Mouse (Mus musculus): Measurements from ENCODE around the gene Xpr1. TPM values are rescaled to one million over a fixed set of nuclear protein-coding genes. Genes with fewer than 3 reads are reported as not detected.

Gene Xpr1
- polyA plus RNA-seq, 1 experiment from 2014 or later = 44.9 TPM

- no peak for ATAC-seq (ENCODE audit: low FRiP score)
Observed at GRCm38 (mm10) chr1:155353096-155353495, 64.1 kb downstream of the Xpr1 start.

DNA sequence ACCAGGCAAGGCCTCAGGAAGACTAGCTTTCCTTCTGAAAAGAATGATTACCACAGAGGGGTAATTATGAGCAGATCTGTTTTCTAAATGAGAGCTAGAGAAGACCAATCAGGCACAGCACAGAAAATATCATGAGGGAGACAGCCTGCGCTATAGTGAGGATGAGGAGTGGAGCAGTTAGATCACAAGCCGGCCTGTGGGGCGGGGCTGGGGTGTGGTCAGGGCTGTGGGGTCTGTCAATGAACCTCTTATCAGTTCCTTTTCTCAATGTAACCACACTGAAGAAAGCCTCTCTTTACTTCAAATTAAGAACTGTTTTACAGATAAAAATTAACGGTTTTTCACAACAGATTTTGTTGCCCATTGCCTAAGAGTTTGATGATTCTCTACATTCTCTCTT is 65.7 kb downstream of the Xpr1 start:
- H3K4me1 ChIP-seq (replicated peaks) = no peaks in the 10 kb centered on the region
- no peak overlapping the region for H3K27ac ChIP-seq
- no peak overlapping the region for H3K4me3 ChIP-seq
- no peak for ATAC-seq (ENCODE audit: low FRiP score)
- no peaks in the 10 kb centered on the region for H3K27me3 ChIP-seq
- H3K9ac ChIP-seq = no peak overlapping the region
- no peaks in the 10 kb centered on the region for H3K36me3 ChIP-seq
- no peaks in the 10 kb centered on the region for H3K9me3 ChIP-seq
- H3K4me2 ChIP-seq = no peak overlapping the region
- 91% methylated on average over 4 of the region's 4 CpGs for WGBS

More at GRCm38 (mm10) chr1:155353096-155353495, 64.1 kb downstream of the Xpr1 start:
- Histone ChIP-seq H3K4me2 (no peak overlapping the region), H3K27ac (no peak overlapping the region), H3K36me3 (no peaks in the 10 kb centered on the region), H3K9ac (no peak overlapping the region), H3K9me3 (no peaks in the 10 kb centered on the region), H3K4me1 (replicated peaks) (no peaks in the 10 kb centered on the region), H3K27me3 (no peaks in the 10 kb centered on the region), H3K4me3 (no peak overlapping the region)
- WGBS = 85% methylated on average over 4 of the region's 4 CpGs

GRCm38 (mm10) chr1:155348491-155348890 is 68.7 kb downstream of the Xpr1 start:
- no peak overlapping the region for H3K4me2 ChIP-seq
- no peaks in the 10 kb centered on the region for H3K36me3 ChIP-seq
- H3K27ac ChIP-seq = no peak overlapping the region
- H3K9me3 ChIP-seq = no peaks in the 10 kb centered on the region
- WGBS = 95% methylated on average over 3 of the region's 3 CpGs
- H3K9ac ChIP-seq = no peak overlapping the region
- no peak overlapping the region for H3K4me3 ChIP-seq
- no peak for ATAC-seq (ENCODE audit: low FRiP score)
- H3K4me1 ChIP-seq (replicated peaks) = no peaks in the 10 kb centered on the region
- no peaks in the 10 kb centered on the region for H3K27me3 ChIP-seq

DNA sequence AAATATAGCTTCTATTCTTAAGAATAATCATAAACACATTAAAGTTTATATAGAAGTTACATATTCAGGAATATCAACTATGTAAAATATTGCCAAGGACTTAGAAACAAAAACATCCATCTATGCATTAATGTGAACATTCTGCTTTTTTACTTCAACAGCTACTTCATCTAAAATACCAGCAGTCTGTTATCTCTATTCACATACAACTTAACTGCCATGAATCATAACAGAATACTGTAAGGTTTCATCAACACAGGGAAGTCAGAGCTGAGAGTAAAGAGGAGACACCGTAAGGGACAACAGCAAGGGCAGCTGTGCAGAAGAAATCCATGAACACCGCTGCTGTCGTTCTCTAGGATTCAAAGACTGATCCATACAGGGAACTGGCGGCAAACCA is 69.9 kb downstream of the Xpr1 start:
- no peak overlapping the region for H3K9ac ChIP-seq
- H3K4me3 ChIP-seq = no peak overlapping the region
- no peak overlapping the region for H3K4me2 ChIP-seq
- H3K27ac ChIP-seq = no peak overlapping the region
- H3K4me1 ChIP-seq (replicated peaks) = no peaks in the 10 kb centered on the region
- WGBS = 79% methylated on average over 4 of the region's 4 CpGs
- H3K9me3 ChIP-seq = no peaks in the 10 kb centered on the region
- no peaks in the 10 kb centered on the region for H3K36me3 ChIP-seq
- H3K27me3 ChIP-seq = no peaks in the 10 kb centered on the region
- ATAC-seq (ENCODE audit: low FRiP score) = no peak

GRCm38 (mm10) chr1:155344019-155344418 is 73.2 kb downstream of the Xpr1 start:
- no peak overlapping the region for H3K9ac ChIP-seq
- no peak overlapping the region for H3K27ac ChIP-seq
- 91% methylated on average over 2 of the region's 2 CpGs for WGBS
- ATAC-seq (ENCODE audit: low FRiP score) = no peak
- no peaks in the 10 kb centered on the region for H3K27me3 ChIP-seq
- no peaks in the 10 kb centered on the region for H3K4me1 ChIP-seq (replicated peaks)
- no peaks in the 10 kb centered on the region for H3K9me3 ChIP-seq
- no peaks in the 10 kb centered on the region for H3K36me3 ChIP-seq
- no peak overlapping the region for H3K4me3 ChIP-seq
- H3K4me2 ChIP-seq = no peak overlapping the region

- ATAC-seq (ENCODE audit: low FRiP score) = no peak
- H3K9ac ChIP-seq = no peak overlapping the region
- WGBS = 52% methylated on average over 2 of the region's 2 CpGs
- H3K4me2 ChIP-seq = no peak overlapping the region
- H3K27me3 ChIP-seq = no peaks in the 10 kb centered on the region
- H3K4me3 ChIP-seq = no peak overlapping the region
- H3K4me1 ChIP-seq (replicated peaks) = no peaks in the 10 kb centered on the region
- H3K27ac ChIP-seq = no peak overlapping the region
- no peaks in the 10 kb centered on the region for H3K9me3 ChIP-seq
- peaks cover 7% of the 10 kb centered on the region for H3K36me3 ChIP-seq
Observed at GRCm38 (mm10) chr1:155339622-155340021, 77.6 kb downstream of the Xpr1 start.

DNA sequence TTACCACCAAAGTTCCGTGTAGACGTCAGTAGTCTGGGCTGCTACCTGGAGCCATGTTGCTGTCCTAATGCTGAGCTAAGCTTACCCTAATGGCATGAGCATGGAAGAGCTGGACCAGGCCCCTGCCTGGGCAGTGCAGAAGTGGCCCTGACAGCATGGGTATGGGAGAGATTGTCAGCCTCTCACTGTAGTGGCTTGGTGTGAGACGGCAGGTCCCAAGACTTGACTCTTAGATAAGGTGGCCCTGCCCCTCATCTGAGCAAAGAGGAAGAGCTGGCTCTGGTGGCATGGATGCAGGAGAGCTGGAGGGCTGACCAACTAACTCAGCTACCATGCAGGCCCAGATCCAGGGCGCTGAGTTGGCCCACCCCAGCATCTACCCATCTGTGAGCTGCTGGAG is 79.9 kb downstream of the Xpr1 start:
- no peak for ATAC-seq (ENCODE audit: low FRiP score)
- Histone ChIP-seq H3K27me3 (no peaks in the 10 kb centered on the region), H3K27ac (no peak overlapping the region), H3K4me2 (no peak overlapping the region), H3K9ac (no peak overlapping the region), H3K4me1 (replicated peaks) (no peaks in the 10 kb centered on the region), H3K4me3 (no peak overlapping the region), H3K9me3 (no peaks in the 10 kb centered on the region), H3K36me3 (peaks cover 7% of the 10 kb centered on the region)
- WGBS = 97% methylated on average over 4 of the region's 4 CpGs

DNA sequence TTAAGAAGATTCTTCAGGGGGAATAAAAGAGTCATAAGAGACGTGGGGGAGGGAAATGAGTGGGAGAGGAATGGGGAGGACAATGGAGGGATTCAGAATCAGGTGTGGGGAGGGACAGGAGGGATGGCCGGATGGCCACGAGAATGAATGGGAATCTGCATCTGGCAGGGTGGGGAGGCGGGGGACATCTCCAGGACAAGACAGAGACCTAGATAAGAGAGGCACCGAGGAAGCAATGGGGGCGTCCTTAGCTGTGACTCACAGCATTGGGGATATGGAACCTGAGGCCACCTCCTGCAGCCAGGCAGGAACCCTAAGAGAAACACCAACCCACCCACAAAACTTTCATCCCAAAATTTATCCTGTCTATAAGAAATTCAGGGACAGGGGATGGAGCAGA is 81.3 kb downstream of the Xpr1 start:
- H3K9me3 ChIP-seq = no peaks in the 10 kb centered on the region
- H3K9ac ChIP-seq = no peak overlapping the region
- no peak for ATAC-seq (ENCODE audit: low FRiP score)
- H3K36me3 ChIP-seq = peaks cover 18% of the 10 kb centered on the region
- H3K27ac ChIP-seq = no peak overlapping the region
- H3K4me1 ChIP-seq (replicated peaks) = no peaks in the 10 kb centered on the region
- 70% methylated on average over 6 of the region's 6 CpGs for WGBS
- no peaks in the 10 kb centered on the region for H3K27me3 ChIP-seq
- H3K4me2 ChIP-seq = no peak overlapping the region
- no peak overlapping the region for H3K4me3 ChIP-seq

DNA sequence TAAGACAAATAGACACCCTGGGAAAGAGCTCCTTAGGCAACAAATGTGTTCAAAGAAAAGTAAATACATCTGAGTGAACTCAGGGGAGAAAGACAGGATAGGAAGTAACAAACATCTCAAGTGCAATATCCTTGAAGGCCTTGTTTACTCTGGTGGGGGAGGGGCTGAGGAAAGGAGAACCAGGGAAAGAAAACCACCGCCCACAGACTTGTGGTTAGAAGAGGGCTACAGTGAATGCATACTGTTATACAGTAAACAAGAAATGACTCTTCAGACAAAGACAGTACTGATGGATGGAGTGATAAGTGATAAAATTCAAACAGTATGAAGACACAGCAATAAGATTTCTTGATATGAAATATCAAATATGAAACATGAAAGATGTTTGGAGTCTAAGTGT is 95.0 kb downstream of the Xpr1 start:
- ATAC-seq (ENCODE audit: low FRiP score) = no peak
- no peak overlapping the region for H3K4me2 ChIP-seq
- peaks cover 15% of the 10 kb centered on the region for H3K4me1 ChIP-seq (replicated peaks)
- no peaks in the 10 kb centered on the region for H3K27me3 ChIP-seq
- no peak overlapping the region for H3K9ac ChIP-seq
- WGBS = 78% methylated on average over 1 of the region's 1 CpGs
- no peak overlapping the region for H3K4me3 ChIP-seq
- H3K9me3 ChIP-seq = no peaks in the 10 kb centered on the region
- H3K27ac ChIP-seq = no peak overlapping the region
- no peaks in the 10 kb centered on the region for H3K36me3 ChIP-seq

DNA sequence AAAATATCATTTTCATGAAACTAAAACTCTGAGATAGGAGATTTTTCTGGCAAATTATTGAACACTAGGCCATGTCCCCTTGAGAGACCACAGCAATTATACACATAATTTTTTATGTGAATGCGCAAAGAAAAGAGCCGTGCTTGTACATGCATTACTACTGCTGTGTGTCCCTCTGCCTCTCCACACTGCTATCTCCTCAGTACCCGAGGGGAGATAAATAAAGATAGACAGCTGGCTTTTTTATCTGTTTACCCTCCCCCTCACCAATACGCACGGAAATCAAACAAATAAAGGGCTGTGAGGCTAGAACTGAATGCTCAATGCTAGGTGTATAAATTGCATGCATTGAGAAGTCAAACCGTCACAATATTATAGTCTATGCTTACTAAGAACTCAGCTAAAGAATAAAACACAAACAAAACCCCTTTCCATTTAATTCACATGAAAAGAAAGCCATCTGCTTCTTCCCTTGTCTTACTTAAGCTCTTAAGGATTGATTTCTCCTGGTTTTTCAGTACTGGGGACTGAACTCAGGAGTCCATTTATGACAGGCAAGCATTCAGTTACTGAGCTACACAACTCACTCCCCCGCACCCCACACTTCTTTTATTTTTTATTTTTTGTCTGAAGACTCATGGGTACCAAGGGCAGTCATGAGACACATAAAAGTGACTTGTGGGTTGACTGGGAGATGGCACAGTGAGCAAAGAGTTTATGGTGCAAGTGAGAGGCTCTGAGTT is 97.0 kb downstream of the Xpr1 start:
- H3K4me2 ChIP-seq = no peak overlapping the region
- H3K27me3 ChIP-seq = no peaks in the 10 kb centered on the region
- ATAC-seq (ENCODE audit: low FRiP score) = no peak
- H3K4me3 ChIP-seq = no peak overlapping the region
- H3K27ac ChIP-seq = peak overlapping the region; percentile 76
- WGBS = 42% methylated on average over 7 of the region's 7 CpGs
- H3K9ac ChIP-seq = 0 out of 2 replicates have a peak overlapping the region, but pooled peaks have one; percentile 19
- peaks cover 15% of the 10 kb centered on the region for H3K4me1 ChIP-seq (replicated peaks)
- no peaks in the 10 kb centered on the region for H3K9me3 ChIP-seq
- H3K36me3 ChIP-seq = no peaks in the 10 kb centered on the region

- Histone ChIP-seq H3K36me3 (no peaks in the 10 kb centered on the region), H3K27ac (peak overlapping the region; percentile 70), H3K4me1 (replicated peaks) (peaks cover 15% of the 10 kb centered on the region), H3K9me3 (no peaks in the 10 kb centered on the region), H3K4me3 (no peak overlapping the region), H3K27me3 (no peaks in the 10 kb centered on the region), H3K9ac (no peak overlapping the region), H3K4me2 (no peak overlapping the region)
- no peak for ATAC-seq (ENCODE audit: low FRiP score)
- 68% methylated on average over 4 of the region's 4 CpGs for WGBS
Observed at GRCm38 (mm10) chr1:155319513-155319912, 97.7 kb downstream of the Xpr1 start.

- Histone ChIP-seq H3K4me3 (no peak overlapping the region), H3K9me3 (no peaks in the 10 kb centered on the region), H3K4me1 (replicated peaks) (peaks cover 9% of the 10 kb centered on the region), H3K9ac (no peak overlapping the region), H3K27me3 (no peaks in the 10 kb centered on the region), H3K27ac (no peak overlapping the region; the same call in 1 of the 2 replicates), H3K36me3 (peaks cover 19% of the 10 kb centered on the region), H3K4me2 (no peak overlapping the region)
- 57% methylated on average over 3 of the region's 3 CpGs for WGBS
- ATAC-seq (ENCODE audit: low FRiP score) = no peak
Observed at GRCm38 (mm10) chr1:155311672-155312071, 105.5 kb downstream of the Xpr1 start.

- Histone ChIP-seq H3K27me3 (no peaks in the 10 kb centered on the region), H3K36me3 (peaks cover 15% of the 10 kb centered on the region), H3K9ac (no peak overlapping the region), H3K4me3 (no peak overlapping the region), H3K9me3 (no peaks in the 10 kb centered on the region), H3K27ac (peak overlapping the region; percentile 71), H3K4me2 (no peak overlapping the region), H3K4me1 (replicated peaks) (peaks cover 18% of the 10 kb centered on the region)
- ATAC-seq (ENCODE audit: low FRiP score) = no peak
- WGBS = 22% methylated on average over 3 of the region's 3 CpGs
Observed at GRCm38 (mm10) chr1:155306879-155307278, 110.3 kb downstream of the Xpr1 start.
